Mouse (Mus musculus): ENCODE measurements around the gene Tspan9.

The Tspan9 gene

GRCm38 (mm10) chr6:128021106-128021930 is 122.1 kb downstream of the Tspan9 start:
- no peak for DNase-seq (ENCODE audit: extremely low read depth, low read depth, low spot score)

DNA sequence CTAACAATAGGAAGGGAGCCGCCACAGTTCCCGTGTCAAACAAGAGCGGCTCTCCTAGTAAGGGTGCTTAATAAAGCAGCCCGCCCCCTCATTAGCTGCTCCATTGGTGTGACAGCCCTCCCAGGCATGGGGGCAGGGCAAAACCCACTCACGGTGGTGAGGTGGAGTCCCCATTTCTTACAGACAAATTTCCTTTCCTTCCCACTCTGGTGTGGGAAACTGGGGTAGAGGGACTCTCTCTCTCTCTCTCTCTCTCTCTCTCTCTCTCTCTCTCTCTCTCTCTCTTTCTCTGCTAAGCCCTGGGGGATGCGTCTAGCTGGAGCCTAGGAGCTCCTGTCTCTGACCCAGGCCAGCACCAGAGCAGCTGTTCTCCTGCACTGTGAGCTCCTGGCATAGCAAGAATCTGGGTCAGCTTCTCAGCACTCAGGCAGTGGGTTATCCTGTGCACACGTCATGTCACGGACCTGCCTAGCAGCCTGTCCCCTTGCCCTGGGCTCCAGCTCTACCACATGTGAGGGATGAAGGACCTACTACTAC is 122.8 kb downstream of the Tspan9 start:
- no peak for DNase-seq (ENCODE audit: extremely low read depth, low read depth, low spot score)

DNA sequence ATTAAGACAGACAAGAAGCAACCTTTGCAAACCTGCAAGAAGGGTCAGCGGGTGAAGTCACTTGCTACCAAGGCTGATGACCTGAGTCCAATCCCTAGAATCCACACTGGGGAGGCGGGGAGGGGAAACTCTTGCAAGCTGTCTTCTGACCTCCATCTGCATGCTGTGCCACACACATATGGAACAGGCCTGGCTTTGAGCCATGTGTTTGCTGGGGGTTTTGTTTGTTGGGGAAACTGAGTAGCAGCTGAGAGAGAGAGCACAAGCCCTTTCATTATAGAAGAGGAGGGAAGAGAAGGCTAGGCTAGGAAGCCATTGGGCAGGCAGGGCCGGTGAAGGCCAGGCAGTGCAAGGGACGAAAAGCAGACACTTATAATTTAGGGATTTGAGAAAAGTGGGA is 123.3 kb downstream of the Tspan9 start:
- no peak for DNase-seq (ENCODE audit: extremely low read depth, low read depth, low spot score)

GRCm38 (mm10) chr6:128019119-128019518 is 124.3 kb downstream of the Tspan9 start:
- no peak for DNase-seq (ENCODE audit: extremely low read depth, low read depth, low spot score)

DNA sequence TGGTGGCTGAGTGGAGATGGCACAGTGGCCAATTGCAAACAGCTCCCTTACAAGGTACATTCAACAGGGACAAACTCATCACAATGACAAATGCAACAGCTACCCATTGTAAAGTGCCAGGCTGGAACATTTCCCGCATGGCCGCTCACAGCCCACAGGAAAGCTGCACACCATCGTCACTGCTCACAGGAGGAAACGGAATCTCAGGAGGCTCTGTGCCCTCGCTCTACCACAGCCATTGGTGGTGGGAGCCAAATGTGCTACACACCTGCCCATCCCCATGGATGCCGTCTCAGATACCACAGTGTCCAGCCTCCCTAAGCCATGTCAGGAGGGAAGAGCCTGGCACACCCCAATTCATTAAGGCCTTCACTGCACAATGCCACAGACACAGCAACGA is 128.1 kb downstream of the Tspan9 start:
- DNase-seq (ENCODE audit: extremely low read depth, low read depth, low spot score) = no peak

GRCm38 (mm10) chr6:128011781-128012180 is 131.6 kb downstream of the Tspan9 start:
- no peak for DNase-seq (ENCODE audit: extremely low read depth, low read depth, low spot score)

GRCm38 (mm10) chr6:128011071-128011477 is 132.3 kb downstream of the Tspan9 start:
- DNase-seq (ENCODE audit: extremely low read depth, low read depth, low spot score) = no peak

DNA sequence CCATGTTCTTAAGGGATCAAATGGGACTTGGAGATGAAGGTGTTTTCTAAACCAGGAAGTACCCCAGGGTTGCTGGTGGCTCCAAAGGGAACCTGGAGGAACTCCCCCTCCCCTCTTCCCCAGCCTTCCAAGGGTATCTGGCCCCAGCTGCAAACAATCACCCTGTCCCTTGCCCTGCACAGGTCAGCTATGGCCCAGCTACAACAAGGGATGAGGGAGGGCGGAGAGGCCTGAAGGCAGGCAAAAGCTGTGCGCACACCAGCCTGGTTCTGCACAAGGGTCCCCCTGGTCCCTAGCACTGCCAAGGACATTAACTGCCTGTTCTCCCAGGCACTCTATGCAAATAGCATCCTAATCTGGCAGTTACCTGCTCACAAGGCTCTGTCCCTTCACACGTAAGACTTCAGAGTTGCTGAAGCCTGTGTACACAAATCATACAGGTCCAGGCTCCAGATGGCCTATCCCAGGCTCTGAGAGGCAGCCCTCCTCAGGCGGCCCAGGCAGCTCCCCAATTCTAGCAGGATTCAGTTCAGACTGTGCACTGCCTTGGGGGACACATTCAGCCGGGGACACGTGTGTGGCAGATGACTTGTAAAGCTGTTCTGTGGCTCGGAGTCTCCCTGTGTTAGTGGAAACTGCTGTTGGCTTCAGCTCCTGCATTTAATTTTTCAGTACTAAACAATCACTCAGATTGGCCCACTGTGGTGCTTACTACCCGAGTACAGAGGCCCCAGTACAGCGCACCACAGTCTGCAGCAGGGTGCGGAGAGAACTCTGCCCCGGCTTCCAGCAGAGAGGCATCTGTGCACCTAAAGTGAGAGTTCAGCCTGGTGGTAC is 133.0 kb downstream of the Tspan9 start:
- no peak for DNase-seq (ENCODE audit: extremely low read depth, low read depth, low spot score)

DNA sequence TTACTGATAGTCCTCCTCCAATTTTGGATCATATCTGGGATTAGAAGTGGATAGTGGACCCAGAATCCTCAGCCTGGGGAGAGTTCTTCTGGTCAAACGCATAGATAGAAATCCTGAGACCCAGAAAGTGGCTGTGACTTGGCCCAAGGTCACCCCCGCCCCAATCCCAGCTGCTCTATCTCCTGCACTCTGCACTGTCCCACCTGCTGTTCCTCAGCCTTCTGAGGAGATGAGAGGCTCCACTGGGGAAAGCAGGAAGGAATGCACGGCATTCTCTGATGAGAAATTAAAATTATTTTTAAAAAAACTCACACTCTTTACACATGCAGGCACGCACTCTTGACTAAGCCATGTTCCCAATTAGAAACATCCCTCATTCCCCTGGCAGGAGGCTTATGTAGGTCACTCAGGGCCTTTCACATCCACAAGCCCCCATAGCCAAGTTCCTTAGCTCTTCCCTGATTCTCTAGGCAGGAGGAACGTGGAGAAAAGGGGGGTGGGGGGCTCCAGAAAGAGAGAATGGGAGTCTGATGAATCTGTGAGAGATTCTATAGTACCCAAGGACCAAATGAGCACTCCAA is 135.3 kb downstream of the Tspan9 start:
- no peak for DNase-seq (ENCODE audit: extremely low read depth, low read depth, low spot score)

- no peak for DNase-seq (ENCODE audit: extremely low read depth, low read depth, low spot score)
Measured at GRCm38 (mm10) chr6:128007241-128007701, 136.1 kb downstream of the Tspan9 start.

GRCm38 (mm10) chr6:128006156-128006555 is 137.2 kb downstream of the Tspan9 start:
- no peak for DNase-seq (ENCODE audit: extremely low read depth, low read depth, low spot score)

DNA sequence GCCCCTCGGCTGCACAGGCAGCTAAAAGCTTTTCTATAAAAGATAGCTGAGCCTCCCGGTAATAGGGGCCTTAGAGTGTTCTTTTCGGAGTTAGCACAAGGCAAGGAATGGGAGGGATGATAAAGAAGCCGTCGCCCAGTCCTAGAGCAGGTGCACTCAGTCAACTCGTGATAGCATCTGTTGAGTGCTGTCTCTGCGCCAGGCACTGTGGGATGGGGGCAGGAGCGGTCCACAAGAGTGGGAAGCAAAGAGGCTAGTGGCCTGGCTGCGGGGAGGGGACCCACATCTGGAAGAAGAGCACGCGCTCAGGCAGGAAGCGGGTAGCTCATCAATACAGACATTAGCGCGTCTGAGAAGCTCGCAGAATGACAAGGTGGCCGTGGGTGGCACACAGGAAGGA is 138.8 kb downstream of the Tspan9 start:
- no peak for DNase-seq (ENCODE audit: extremely low read depth, low read depth, low spot score)

- DNase-seq (ENCODE audit: extremely low read depth, low read depth, low spot score) = no peak
Measured at GRCm38 (mm10) chr6:128003542-128003941, 139.9 kb downstream of the Tspan9 start.

DNA sequence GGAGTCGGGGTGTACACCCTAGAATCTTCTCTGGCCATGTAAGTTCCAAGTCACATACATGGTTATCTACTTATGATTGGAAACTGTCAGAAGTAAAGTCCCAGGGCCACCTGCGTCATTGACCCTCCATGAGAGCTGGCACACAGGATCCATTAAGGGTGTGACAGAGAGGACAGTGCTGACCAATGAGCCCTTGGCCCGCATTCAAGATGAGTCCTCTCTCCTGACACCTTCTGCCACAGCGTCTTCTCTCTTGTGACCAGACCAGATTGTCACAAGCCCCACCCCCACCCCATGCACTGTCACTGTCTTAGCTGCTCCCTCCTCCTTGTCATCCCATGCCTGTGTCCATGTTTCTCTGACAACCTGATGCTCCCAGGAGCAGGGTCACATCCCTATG is 140.7 kb downstream of the Tspan9 start:
- DNase-seq (ENCODE audit: extremely low read depth, low read depth, low spot score) = no peak

DNA sequence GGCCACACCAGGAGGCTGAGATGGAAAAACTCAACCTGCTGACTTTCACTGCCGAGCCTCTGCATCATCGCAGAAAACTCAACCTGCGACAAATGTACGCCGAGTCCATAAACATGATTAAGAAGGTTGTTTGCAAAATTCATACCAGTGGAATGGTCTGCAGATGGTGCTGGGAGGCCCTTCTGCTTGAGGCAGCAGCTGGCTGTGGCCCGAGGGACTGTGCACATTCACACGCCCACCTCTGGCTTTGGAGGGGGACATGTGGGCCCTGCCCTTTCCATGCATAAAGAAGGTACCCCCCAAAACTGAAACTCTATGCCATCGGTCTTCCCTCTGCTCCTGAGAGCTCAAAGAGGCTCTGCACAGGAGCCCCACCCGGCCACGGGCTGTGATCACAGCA is 141.3 kb downstream of the Tspan9 start:
- DNase-seq (ENCODE audit: extremely low read depth, low read depth, low spot score) = no peak

GRCm38 (mm10) chr6:128001587-128001986 is 141.8 kb downstream of the Tspan9 start:
- DNase-seq (ENCODE audit: extremely low read depth, low read depth, low spot score) = no peak

DNA sequence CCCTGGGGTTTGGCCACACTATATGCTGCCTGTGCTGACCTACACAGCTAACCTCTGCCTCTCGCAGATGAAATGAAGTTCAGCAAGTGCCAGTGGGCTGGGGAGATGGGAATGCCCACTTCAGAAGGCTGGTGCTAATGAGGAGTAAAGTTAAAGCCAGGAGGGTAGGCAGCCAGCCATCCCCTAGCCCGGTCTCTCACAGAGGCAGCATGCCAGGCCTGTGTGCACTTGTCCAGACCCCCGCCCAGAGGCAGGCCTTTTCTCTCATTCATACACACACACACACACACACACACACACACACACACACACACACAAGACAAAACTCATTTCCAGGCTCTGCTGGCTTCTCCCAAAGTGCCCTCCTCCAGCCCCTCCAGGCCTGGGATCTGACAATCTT is 142.6 kb downstream of the Tspan9 start:
- DNase-seq (ENCODE audit: extremely low read depth, low read depth, low spot score) = no peak

DNA sequence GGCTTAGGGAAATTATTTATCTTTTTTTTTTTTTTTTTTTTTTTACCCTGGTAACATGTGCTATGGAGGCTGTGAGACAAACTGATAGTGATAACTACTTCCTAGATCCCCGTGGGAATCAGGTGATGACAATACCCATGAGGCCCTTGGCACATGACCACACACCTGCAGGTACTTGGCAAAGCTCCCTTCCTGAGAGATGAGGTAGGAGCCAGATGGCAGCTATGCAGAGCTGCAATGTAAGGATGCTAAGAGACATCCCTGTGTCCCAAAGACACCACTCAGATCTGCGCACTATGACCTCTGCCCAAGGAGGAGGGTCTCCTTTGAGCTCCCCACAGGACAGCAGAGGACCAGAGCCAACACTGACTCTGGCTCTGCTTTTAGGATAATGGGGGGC is 144.3 kb downstream of the Tspan9 start:
- DNase-seq (ENCODE audit: extremely low read depth, low read depth, low spot score) = no peak

DNA sequence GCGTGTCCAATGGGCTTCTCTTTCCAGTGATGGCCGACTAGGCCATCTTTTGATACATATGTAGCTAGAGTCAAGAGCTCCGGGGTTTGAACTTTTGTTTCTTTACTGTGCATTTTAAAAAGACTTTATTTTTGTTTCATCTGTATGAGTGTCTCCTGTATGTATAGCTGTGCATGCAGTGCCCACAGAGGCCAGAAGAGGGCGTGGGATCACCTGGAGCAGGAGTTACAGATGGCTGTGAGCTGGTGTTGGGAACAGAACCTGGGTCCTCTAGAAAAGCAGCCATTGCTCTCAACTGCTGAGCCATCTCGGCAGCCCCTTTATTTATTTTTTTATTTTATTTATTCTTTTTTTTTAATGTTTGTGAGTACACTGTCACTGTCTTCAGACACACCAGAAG is 146.5 kb downstream of the Tspan9 start:
- no peak for DNase-seq (ENCODE audit: extremely low read depth, low read depth, low spot score)

DNA sequence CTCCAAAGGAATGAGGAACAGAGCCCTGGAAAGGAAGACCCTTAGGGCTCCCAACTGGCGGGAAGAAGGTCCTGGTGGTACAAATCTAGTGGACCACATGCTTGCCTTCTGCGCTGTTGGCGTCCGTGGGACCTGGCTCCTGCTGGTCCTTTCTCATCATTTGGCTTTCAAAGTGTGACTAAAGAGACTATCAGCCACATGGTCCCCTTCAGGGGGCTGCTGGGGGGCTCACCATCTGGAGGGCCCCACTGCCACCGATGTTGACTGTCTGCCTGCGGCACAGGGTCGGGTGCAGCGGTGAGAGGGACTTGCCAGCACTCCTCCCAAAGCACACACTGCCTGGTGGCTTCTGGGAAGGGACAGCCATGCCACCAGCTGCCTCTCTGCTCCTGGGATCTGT is 150.4 kb downstream of the Tspan9 start:
- no peak for DNase-seq (ENCODE audit: extremely low read depth, low read depth, low spot score)

DNA sequence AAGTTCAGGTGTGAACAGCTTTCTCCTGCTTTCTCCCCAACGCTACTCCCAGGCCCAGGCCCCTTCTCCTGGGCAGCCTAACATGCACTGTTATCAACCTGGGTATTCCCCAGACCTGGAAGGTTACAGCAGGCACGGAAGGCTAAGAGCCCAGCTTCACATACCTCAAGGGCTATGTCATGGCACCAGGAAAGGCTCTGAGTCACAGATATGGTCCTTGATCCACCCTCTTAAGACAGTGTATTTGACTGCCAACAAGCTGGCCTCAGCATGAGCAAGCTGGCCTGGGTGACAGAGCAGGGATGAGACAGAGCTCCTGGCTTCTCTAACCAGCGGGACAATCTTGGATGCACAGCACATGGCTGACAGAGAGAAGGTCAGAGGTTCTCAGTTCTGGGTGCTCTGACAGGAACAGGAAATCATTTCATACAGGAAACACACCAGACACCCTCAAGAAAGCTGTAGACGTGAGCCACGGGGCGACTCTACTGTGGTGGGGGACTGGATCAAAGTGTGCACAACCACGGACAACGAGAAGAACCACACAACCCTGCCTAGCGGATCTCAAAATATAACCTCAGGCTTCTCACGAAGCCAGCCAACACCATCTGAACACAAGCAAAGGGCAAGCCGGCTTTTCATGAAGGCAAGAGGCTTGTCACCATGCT is 151.8 kb downstream of the Tspan9 start:
- DNase-seq (ENCODE audit: extremely low read depth, low read depth, low spot score) = no peak

Data from fat pad, adult 2 months (tissue).